Mouse (Mus musculus) liver, embryonic 14.5 days (tissue): Measurements from ENCODE around the gene Magoh.

ENCODE experiments used
- CTCF ChIP-seq: IDR thresholded peaks from 2 replicates; pipeline ENCODE4 v1.5.1; 2016; ENCODE audit warnings: antibody characterized with exemption, low read depth, control low read depth
- EP300 ChIP-seq: IDR thresholded peaks from 2 replicates; pipeline ENCODE4 v1.6.1; 2016; ENCODE audit warnings: antibody characterized with exemption, low read depth

DNA sequence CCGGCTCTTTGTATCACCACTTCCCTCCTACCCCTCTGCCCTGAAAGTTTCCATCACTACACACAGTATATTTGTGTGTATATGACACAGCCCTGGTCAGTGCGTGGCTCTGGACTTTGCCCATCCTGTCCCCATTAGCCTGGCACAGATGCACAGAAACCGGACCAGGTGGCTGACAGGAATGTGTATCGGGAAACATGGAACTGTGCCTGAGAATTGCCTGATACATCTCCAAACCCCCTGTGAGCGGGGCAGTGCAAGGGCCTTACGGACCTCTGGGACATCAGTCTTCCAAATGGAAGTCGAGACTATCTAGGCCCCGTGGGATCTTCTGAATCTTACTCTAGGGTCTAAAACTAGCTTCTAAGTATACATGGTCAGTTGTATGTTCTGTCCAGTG, 26.2 kb upstream of the Magoh start:
- no peak for TF ChIP-seq CTCF
- TF ChIP-seq EP300, result no peak
